Mouse (Mus musculus): ENCODE measurements around the gene Calhm5.

Calhm5 gene

DNA sequence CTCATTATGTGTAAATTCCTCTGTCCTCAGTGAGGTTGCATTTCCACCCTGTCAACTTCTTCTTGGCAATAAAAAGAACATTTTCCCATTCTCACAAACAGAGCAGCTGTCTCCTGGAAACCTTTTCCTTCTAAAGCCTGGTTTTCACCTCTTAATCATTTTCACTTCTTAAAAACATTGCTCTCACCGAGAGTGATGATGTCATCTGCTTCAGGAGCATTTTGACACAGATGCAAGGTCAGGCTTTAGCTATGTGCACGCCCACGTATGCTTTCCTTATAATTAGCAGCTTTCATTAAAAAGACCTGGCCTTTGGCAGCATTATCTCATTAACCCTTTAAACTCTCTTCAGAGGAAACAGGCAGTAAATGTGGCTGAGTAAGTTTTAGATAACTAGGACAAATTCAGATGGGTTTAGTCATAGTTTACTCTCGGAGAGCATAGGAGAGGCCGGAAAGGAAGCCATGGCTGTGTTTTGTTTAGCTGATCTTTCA lies 25.3 kb downstream of the Calhm5 start:
- no peak for DNase-seq (ENCODE audit: low spot score)

DNA sequence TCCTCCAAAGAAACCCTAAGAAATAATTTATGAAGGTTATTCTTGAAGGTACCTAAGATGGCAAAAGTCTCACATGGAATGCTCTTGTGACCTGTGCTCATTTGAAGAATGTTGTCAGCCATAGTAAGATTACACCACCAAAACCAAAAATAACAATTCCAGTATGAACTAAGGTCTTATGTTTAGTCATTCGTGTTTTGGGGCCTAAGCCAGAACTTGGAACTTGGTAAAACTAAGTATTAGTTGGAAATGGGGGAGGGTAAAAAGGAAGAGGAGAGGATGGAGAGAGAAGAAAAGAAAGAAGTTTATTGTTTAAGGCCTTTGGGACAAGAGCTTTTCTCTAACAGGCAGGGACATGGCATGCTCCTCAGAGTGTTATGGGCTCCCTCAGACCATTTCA lies 26.7 kb downstream of the Calhm5 start:
- DNase-seq (ENCODE audit: low spot score): no peak

DNA sequence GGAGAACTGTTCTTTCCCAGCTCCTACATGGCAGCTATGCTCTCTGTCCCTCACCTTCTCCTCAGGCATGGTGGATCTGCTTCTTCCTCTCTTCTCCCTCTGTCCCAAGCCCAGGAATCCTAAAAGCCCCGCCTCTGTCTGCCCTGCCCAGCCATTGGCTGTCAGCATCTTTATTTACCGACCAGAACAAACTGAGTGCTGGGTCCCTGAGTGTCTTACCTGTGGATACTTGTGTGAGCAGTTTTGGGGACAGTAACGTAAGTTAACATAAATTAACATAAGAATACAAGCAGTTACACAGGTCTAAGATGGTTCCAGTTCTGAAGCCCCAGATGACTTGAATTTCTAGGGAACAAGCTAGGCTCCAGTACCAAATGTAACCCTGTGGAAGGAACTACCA lies 29.7 kb downstream of the Calhm5 start:
- no peak for DNase-seq (ENCODE audit: low spot score)

DNA sequence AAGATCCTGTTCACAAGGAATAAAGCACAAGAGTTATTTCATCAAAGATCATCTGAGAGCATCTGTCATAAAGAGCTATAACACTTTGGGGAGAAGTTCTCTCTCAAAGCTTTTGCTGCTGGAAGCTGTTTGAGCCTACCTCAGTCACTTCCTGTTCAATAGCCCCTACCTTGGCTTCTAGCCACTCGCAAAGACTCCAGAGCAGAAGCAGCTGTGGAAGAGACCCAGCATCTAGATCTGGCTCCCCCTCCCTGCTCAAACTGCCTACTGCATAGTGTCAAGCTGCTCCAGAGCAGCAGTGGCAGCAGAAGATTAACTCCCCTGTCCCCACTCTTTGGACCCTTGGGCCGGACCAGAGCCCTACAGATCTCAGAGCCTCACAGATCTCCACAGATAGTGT lies 42.3 kb downstream of the Calhm5 start:
- no peak for DNase-seq (ENCODE audit: low spot score)

DNA sequence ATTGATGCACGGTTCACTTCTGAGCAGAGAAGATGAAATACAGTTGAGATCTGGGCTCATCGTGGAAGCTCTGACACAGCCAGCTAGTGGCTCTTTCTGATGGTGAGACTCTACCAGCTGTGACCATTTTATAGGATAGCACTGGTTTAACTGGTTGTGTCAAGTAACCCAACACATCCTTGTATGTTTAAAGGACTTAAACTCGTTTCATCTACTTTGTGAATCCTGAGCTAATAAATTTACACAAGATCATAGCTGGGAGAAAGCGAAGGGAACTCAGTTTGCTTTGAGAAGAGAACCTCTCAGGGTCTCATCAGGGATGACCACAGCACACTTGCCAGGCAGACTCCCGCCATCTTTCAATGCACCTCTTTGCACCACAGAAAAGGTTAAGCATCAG lies 52.1 kb downstream of the Calhm5 start, which contains the start of gene Calhm4:
Calhm4 (minus strand) TSS at position 101 of the 400 bp plus-strand sequence.
- DNase-seq (ENCODE audit: low spot score): no peak

Measured in layer of hippocampus, adult 11-12 months (tissue).